In the genomic region with DNA sequence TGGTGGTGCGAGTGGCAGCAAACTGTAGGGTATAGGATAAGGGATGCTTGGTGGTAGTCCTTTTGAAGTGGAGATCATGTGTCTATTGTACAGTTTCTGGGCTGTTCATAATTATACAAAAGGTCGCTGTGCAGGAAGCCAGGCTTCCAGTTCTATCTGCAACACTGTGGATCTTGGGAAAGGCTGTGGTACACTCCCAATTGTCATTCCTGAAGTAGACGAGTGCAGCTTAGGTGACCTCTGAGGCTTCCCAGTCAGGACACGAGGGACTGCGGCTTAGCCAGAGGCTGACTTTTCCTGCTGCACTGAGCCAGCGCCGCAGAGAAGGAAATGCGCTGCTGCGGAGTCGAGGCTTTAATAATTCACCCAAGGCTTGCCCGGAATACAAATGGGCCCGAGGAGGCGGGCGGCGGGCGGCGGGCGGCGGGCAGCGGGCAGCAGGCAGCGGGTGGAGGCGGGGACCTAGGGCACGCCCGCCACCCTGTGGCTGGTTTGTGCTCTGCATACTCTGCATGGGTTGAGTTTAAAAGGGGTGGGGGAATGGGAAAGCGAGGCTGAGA, we compare ENCODE assay signal across 8 mouse cellular contexts. TPM values are rescaled to one million over a fixed set of nuclear protein-coding genes. Genes with fewer than 3 reads are reported as not detected.
DNase-seq lines count a peak whose midpoint lies in the region; ATAC-seq and TF ChIP-seq lines count a peak whose summit lies in the region.

No protein-coding gene starts in this region.

- ATAC-seq in megakaryocyte-erythroid progenitor cell, adult 5-6 weeks (replicated peaks; ENCODE audit: low FRiP score, low TSS enrichment, poor library complexity, severe bottlenecking) = peak; percentile 98

- H3K4me3 ChIP-seq in small intestine, adult 2 months (ENCODE audit: low read depth, low read length) = peak overlapping the region; percentile 44

- no peak overlapping the region for H3K27ac ChIP-seq in small intestine, adult 2 months (ENCODE audit: insufficient read depth, low read depth, low read length)

- H3K4me1 ChIP-seq in small intestine, adult 2 months (ENCODE audit: control insufficient read depth, insufficient read depth, insufficient read length, low read length) = no peaks in the 10 kb centered on the region

- TF ChIP-seq CTCF in small intestine, adult 2 months (IDR thresholded peaks at IDR 0.05; ENCODE audit: extremely low read depth, insufficient read length, insufficient replicate concordance, low read depth, low read length) = peak; percentile 45

- no peaks in the 10 kb centered on the region for H3K27me3 ChIP-seq in small intestine, adult 2 months (ENCODE audit: control insufficient read depth, insufficient read depth, low read length)

- peak; percentile 52 for DNase-seq in ovary, postnatal 36 days (ENCODE audit: low spot score)
- DNase-seq in ovary, postnatal 10 days (ENCODE audit: low spot score) = no peak
- DNase-seq in cerebellum, postnatal 14 days = peak; percentile 74 to 76
- peak; percentile 5 to 18 for DNase-seq in frontal cortex, postnatal 10 days (ENCODE audit: low spot score in 2 of 2)
- peak; percentile 28 for DNase-seq in hindlimb bud, embryonic 11.5 days (ENCODE audit: extremely low spot score, low read depth, low spot score)
- DNase-seq in left cerebral cortex, postnatal 36 days (ENCODE audit: low spot score in 2 of 2) = peak; percentile 13 to 14

- H3K36me3 ChIP-seq in small intestine, adult 2 months (ENCODE audit: control insufficient read depth, insufficient read depth, low read length) = no peaks in the 10 kb centered on the region

- no peak for TF ChIP-seq POLR2A in small intestine, adult 2 months (IDR thresholded peaks at IDR 0.05; ENCODE audit: low read depth, low read length)

- 15% methylated on average over 17 of the region's 25 CpGs for WGBS in small intestine, adult 2 months

- intact Hi-C loops in left cerebral cortex, postnatal 36 days (cut with DNase I) = loop anchor here (1.0 kb wide), 1 partner anchor 176 kb away; no protein-coding TSS in a partner anchor

RNA-seq across cellular contexts. Expression of a gene that starts 45.4 kb away (rescaled TPM):
- total RNA-seq in left cerebral cortex, postnatal 36 days (2021) = 10 to 100 TPM; 35.0 to 42.2 TPM
- total RNA-seq in megakaryocyte-erythroid progenitor cell, adult 5-6 weeks (2014; fragmentation: Nextera tagmentation) = 299 and 321 TPM in 2 replicates
- total RNA-seq in megakaryocyte-erythroid progenitor cell, adult 5-6 weeks (2017) = 584 TPM in 2 replicates
- polyA plus RNA-seq in small intestine, adult 2 months (2012; rRNA removed) = 2.8 and 24.0 TPM in 2 replicates

Comparison
In these comparisons a context has a peak if more than half of its experiments do, and no peak if none do; other contexts are left out.
1. RNA of a gene that starts 45.4 kb away (total RNA-seq): 299 to 584 TPM in megakaryocyte-erythroid progenitor cell, adult 5-6 weeks; 35.0 to 42.2 TPM in left cerebral cortex, postnatal 36 days; every median in the first group is over 4 times any median in the second.